Mouse (Mus musculus): ENCODE measurements around the gene Lars2. TPM values are rescaled to one million over a fixed set of nuclear protein-coding genes. Genes with fewer than 3 reads are reported as not detected.
A peak's percentile ranks its signal among the peaks of the same experiment; 100 is the strongest.

Gene Lars2
- polyA plus RNA-seq, 1 experiment: 579 TPM

GRCm38 (mm10) chr9:123479876-123480252, 113.1 kb downstream of the Lars2 start:
- Histone ChIP-seq H3K27me3 (ENCODE audit: control insufficient read depth, insufficient read depth, insufficient read length) (no peaks in the 10 kb centered on the region), H3K4me3 (peak overlapping the region; percentile 81), H3K36me3 (ENCODE audit: control insufficient read depth, insufficient read depth) (peaks cover 3% of the 10 kb centered on the region), H3K79me2 (ENCODE audit: control insufficient read depth, insufficient read depth) (peaks cover 59% of the 10 kb centered on the region), H3K4me2 (ENCODE audit: low read depth) (peak overlapping the region; percentile 97), H3ac (ENCODE audit: control insufficient read depth, insufficient read length) (peak overlapping the region; percentile 3)
- TF ChIP-seq POLR2AphosphoS2 (IDR thresholded peaks at IDR 0.05; ENCODE audit: insufficient read length, low read depth) (peak; percentile 25), MAX (IDR thresholded peaks at IDR 0.05; ENCODE audit: low read depth) (no peak)

GRCm38 (mm10) chr9:123480253-123480921, 113.7 kb downstream of the Lars2 start:
- Histone ChIP-seq H3K4me2 (ENCODE audit: low read depth) (peak overlapping the region; percentile 97), H3K79me2 (ENCODE audit: control insufficient read depth, insufficient read depth) (peaks cover 65% of the 10 kb centered on the region), H3K27me3 (ENCODE audit: control insufficient read depth, insufficient read depth, insufficient read length) (no peaks in the 10 kb centered on the region), H3K4me3 (peak overlapping the region; percentile 81), H3K36me3 (ENCODE audit: control insufficient read depth, insufficient read depth) (peaks cover 8% of the 10 kb centered on the region), H3ac (ENCODE audit: control insufficient read depth, insufficient read length) (peak overlapping the region; percentile 3)
- TF ChIP-seq TCF12 (IDR thresholded peaks at IDR 0.05; ENCODE audit: insufficient read depth, poor library complexity, severe bottlenecking) (no peak), MYOG (IDR thresholded peaks at IDR 0.05; ENCODE audit: control insufficient read depth in 1 of 3, insufficient read depth in 1 of 3, insufficient read length in 2 of 3, low read depth in 2 of 3) (no peak), TCF3 (IDR thresholded peaks at IDR 0.05; ENCODE audit: insufficient read length, low read depth) (no peak), USF1 (IDR thresholded peaks at IDR 0.05; ENCODE audit: low read depth) (no peak), MYOD1 (IDR thresholded peaks at IDR 0.05; ENCODE audit: control insufficient read depth in 1 of 3, insufficient read length in 2 of 3, low read depth in 2 of 3) (no peak)

GRCm38 (mm10) chr9:123481136-123481535, 114.4 kb downstream of the Lars2 start:
- Histone ChIP-seq H3K27me3 (ENCODE audit: control insufficient read depth, insufficient read depth, insufficient read length) (no peaks in the 10 kb centered on the region), H3K79me2 (ENCODE audit: control insufficient read depth, insufficient read depth) (peaks cover 72% of the 10 kb centered on the region), H3K4me2 (ENCODE audit: low read depth) (peak overlapping the region; percentile 97), H3ac (ENCODE audit: control insufficient read depth, insufficient read length) (no peak overlapping the region), H3K36me3 (ENCODE audit: control insufficient read depth, insufficient read depth) (peaks cover 16% of the 10 kb centered on the region), H3K4me3 (peak overlapping the region; percentile 81)
- TF ChIP-seq REST (IDR thresholded peaks at IDR 0.05; ENCODE audit: insufficient read depth, insufficient read length) (no peak), POLR2A (IDR thresholded peaks at IDR 0.05; ENCODE audit: insufficient read length, low read depth) (no peak), SRF (IDR thresholded peaks at IDR 0.05; ENCODE audit: control insufficient read depth, insufficient read length, low read depth) (no peak), CEBPB (IDR thresholded peaks at IDR 0.05; ENCODE audit: insufficient read depth, poor library complexity, severe bottlenecking) (no peak), TCF12 (IDR thresholded peaks at IDR 0.05; ENCODE audit: insufficient read depth, poor library complexity, severe bottlenecking) (no peak)

GRCm38 (mm10) chr9:123483598-123483997, 116.9 kb downstream of the Lars2 start:
- Histone ChIP-seq H3K79me2 (ENCODE audit: control insufficient read depth, insufficient read depth) (peaks cover 95% of the 10 kb centered on the region), H3ac (ENCODE audit: control insufficient read depth, insufficient read length) (no peak overlapping the region), H3K4me2 (ENCODE audit: low read depth) (peak overlapping the region; percentile 97), H3K4me3 (no peak overlapping the region), H3K36me3 (ENCODE audit: control insufficient read depth, insufficient read depth) (peaks cover 22% of the 10 kb centered on the region), H3K27me3 (ENCODE audit: control insufficient read depth, insufficient read depth, insufficient read length) (no peaks in the 10 kb centered on the region)
- no peak for TF ChIP-seq POLR2AphosphoS2 (IDR thresholded peaks at IDR 0.05; ENCODE audit: insufficient read length, low read depth)
- peak; percentile 50; the same call in 1 of the 2 replicates for TF ChIP-seq CEBPB (IDR thresholded peaks at IDR 0.05; ENCODE audit: insufficient read depth, poor library complexity, severe bottlenecking)
- no peak for TF ChIP-seq POLR2A (IDR thresholded peaks at IDR 0.05; ENCODE audit: insufficient read length, low read depth)
- TF ChIP-seq MYOD1 (IDR thresholded peaks at IDR 0.05; ENCODE audit: control insufficient read depth in 1 of 3, insufficient read length in 2 of 3, low read depth in 2 of 3): peak in 1 of 3 experiments; percentile 21

GRCm38 (mm10) chr9:123484830-123485229, 118.1 kb downstream of the Lars2 start:
- H3K79me2 ChIP-seq (ENCODE audit: control insufficient read depth, insufficient read depth): peaks cover 94% of the 10 kb centered on the region
- peak overlapping the region; percentile 13 for H3K4me2 ChIP-seq (ENCODE audit: low read depth)
- H3K27me3 ChIP-seq (ENCODE audit: control insufficient read depth, insufficient read depth, insufficient read length): no peaks in the 10 kb centered on the region
- H3K36me3 ChIP-seq (ENCODE audit: control insufficient read depth, insufficient read depth): peaks cover 22% of the 10 kb centered on the region
- TF ChIP-seq TCF3 (IDR thresholded peaks at IDR 0.05; ENCODE audit: insufficient read length, low read depth) (no peak), TCF12 (IDR thresholded peaks at IDR 0.05; ENCODE audit: insufficient read depth, poor library complexity, severe bottlenecking) (no peak), MYOD1 (IDR thresholded peaks at IDR 0.05; ENCODE audit: control insufficient read depth in 1 of 3, insufficient read length in 2 of 3, low read depth in 2 of 3) (no peak), MYOG (IDR thresholded peaks at IDR 0.05; ENCODE audit: control insufficient read depth in 1 of 3, insufficient read depth in 1 of 3, insufficient read length in 2 of 3, low read depth in 2 of 3) (no peak)
- H3K4me3 ChIP-seq: no peak overlapping the region
- H3ac ChIP-seq (ENCODE audit: control insufficient read depth, insufficient read length): no peak overlapping the region

DNA sequence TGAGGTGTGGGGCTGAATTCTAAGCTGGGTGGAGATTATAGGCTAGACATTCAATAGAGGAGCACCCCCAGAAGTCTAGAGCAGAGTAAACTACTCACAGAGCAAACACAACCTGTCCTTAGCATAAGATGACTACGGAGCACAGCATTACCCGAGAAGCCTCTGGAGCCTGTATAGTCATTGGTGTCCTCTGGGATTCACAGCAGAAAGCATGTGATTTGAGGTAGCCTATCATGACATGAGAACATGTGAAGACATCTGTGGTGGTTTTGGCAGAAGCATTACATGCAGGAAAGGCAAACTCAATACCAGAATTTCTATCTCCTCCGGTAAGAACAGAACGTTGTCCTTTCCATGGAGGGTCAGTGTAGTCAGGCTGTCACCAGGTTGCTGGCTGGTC, 118.8 kb downstream of the Lars2 start:
- H3K79me2 ChIP-seq (ENCODE audit: control insufficient read depth, insufficient read depth): peaks cover 94% of the 10 kb centered on the region
- H3K36me3 ChIP-seq (ENCODE audit: control insufficient read depth, insufficient read depth): peaks cover 22% of the 10 kb centered on the region
- no peaks in the 10 kb centered on the region for H3K27me3 ChIP-seq (ENCODE audit: control insufficient read depth, insufficient read depth, insufficient read length)
- H3ac ChIP-seq (ENCODE audit: control insufficient read depth, insufficient read length): no peak overlapping the region
- TF ChIP-seq MYOD1 (IDR thresholded peaks at IDR 0.05; ENCODE audit: control insufficient read depth in 1 of 3, insufficient read length in 2 of 3, low read depth in 2 of 3) (no peak), MYOG (IDR thresholded peaks at IDR 0.05; ENCODE audit: control insufficient read depth in 1 of 3, insufficient read depth in 1 of 3, insufficient read length in 2 of 3, low read depth in 2 of 3) (no peak), TCF3 (IDR thresholded peaks at IDR 0.05; ENCODE audit: insufficient read length, low read depth) (no peak), TCF12 (IDR thresholded peaks at IDR 0.05; ENCODE audit: insufficient read depth, poor library complexity, severe bottlenecking) (no peak), POLR2AphosphoS2 (IDR thresholded peaks at IDR 0.05; ENCODE audit: insufficient read length, low read depth) (no peak), E2F4 (IDR thresholded peaks at IDR 0.05; ENCODE audit: insufficient read depth) (no peak), POLR2A (IDR thresholded peaks at IDR 0.05; ENCODE audit: insufficient read length, low read depth) (no peak), CEBPB (IDR thresholded peaks at IDR 0.05; ENCODE audit: insufficient read depth, poor library complexity, severe bottlenecking) (no peak)
- no peak overlapping the region for H3K4me2 ChIP-seq (ENCODE audit: low read depth)
- no peak overlapping the region for H3K4me3 ChIP-seq
